7 mouse cellular contexts compared by ENCODE assay signal in the genomic region with DNA sequence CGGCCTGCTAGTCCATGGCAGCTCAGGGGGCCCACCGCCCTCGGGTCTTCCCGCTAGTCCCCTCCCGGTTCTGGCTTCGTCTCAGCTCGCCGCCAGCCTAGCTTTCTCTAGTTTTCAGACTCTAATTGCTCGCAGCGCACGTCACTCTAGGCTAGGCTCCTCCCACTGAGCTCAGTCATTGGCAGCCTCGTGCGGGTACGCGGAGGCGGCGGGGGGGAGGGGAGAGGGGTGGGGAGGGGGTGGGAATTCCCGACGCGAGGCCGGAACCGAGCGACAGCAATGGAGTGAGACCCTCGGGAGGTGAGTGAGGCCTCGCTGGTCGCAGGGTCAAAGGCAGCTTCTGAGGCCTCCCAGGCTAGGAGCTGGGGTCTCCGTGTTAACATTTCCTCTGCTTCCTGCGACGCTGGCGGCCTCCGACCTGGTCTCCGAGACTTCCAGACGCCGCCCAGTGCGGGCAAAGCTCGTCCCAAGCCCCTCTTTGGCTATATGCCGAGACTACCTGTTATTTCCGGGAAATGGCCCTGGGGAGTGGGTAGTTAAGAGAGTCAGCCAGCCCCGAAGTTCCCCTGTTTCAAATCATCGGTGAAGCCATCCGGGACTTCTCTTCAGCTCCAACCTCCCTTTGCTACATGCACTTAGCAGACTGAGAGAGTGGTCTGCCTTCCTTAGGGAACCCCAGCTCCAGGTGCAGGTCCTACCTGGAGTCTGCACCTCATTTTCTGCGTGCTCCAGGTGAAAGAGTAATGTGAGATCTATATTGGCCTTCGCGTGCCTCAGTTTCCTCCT. TPM values are rescaled to one million over a fixed set of nuclear protein-coding genes. Genes with fewer than 3 reads are reported as not detected.
DNase-seq lines count a peak whose midpoint lies in the region; ATAC-seq and TF ChIP-seq lines count a peak whose summit lies in the region.

Slc39a1 (plus strand) TSS at position 213 of the 786 bp plus-strand sequence.

- peak within 1 kb of the TSS; percentile 57 for H3K4me3 ChIP-seq in embryonic facial prominence, embryonic 11.5 days (ENCODE audit: low read depth, low read length)
- H3K4me3 ChIP-seq in limb, embryonic 11.5 days (ENCODE audit: low read depth, low read length), result peak within 1 kb of the TSS; percentile 65
- peak within 1 kb of the TSS; percentile 63 for H3K4me3 ChIP-seq in midbrain, embryonic 14.5 days (replicated peaks; ENCODE audit: low read depth, low read length)
- H3K4me3 ChIP-seq in spleen, adult 2 months (ENCODE audit: extremely low read depth, insufficient read depth, insufficient read length), result peak within 1 kb of the TSS; percentile 95

- H3K9me3 ChIP-seq in embryonic facial prominence, embryonic 11.5 days (replicated peaks; ENCODE audit: control insufficient read depth, low read length), result no peaks in the 10 kb centered on the region
- H3K9me3 ChIP-seq in limb, embryonic 11.5 days (ENCODE audit: control insufficient read depth, low read length), result no peaks in the 10 kb centered on the region
- no peaks in the 10 kb centered on the region for H3K9me3 ChIP-seq in midbrain, embryonic 14.5 days (ENCODE audit: control insufficient read depth, low read length)

- under 1% methylated on average over 44 of the region's 44 CpGs for WGBS in embryonic facial prominence, embryonic 11.5 days
- under 1% methylated on average over 42 of the region's 44 CpGs for WGBS in limb, embryonic 11.5 days
- under 1% methylated on average over 44 of the region's 44 CpGs for WGBS in midbrain, embryonic 14.5 days
- WGBS in spleen, adult 2 months, result under 1% methylated on average over 44 of the region's 44 CpGs

- no peaks in the 10 kb centered on the region for H3K27me3 ChIP-seq in embryonic facial prominence, embryonic 11.5 days (ENCODE audit: control insufficient read depth, insufficient read depth, low read length)
- no peaks in the 10 kb centered on the region for H3K27me3 ChIP-seq in limb, embryonic 11.5 days (ENCODE audit: control insufficient read depth, insufficient read depth, low read length)
- H3K27me3 ChIP-seq in midbrain, embryonic 14.5 days (ENCODE audit: control insufficient read depth, insufficient read depth, low read length), result no peaks in the 10 kb centered on the region
- H3K27me3 ChIP-seq in spleen, adult 2 months (ENCODE audit: control insufficient read depth, insufficient read depth, low read length), result no peaks in the 10 kb centered on the region

- peak; percentile 66 for TF ChIP-seq POLR2A in spleen, adult 2 months (IDR thresholded peaks at IDR 0.05; ENCODE audit: low read depth, low read length)

- H3K27ac ChIP-seq in embryonic facial prominence, embryonic 11.5 days (replicated peaks; ENCODE audit: low read depth, low read length), result peak within 1 kb of the TSS; percentile 53
- H3K27ac ChIP-seq in limb, embryonic 11.5 days (replicated peaks; ENCODE audit: low read depth, low read length), result peak within 1 kb of the TSS; percentile 87
- peak within 1 kb of the TSS; percentile 80 for H3K27ac ChIP-seq in midbrain, embryonic 14.5 days (replicated peaks; ENCODE audit: low read depth, low read length)
- peak within 1 kb of the TSS; percentile 97 for H3K27ac ChIP-seq in spleen, adult 2 months (ENCODE audit: insufficient read depth, low read length)

- DNase-seq in adrenal gland, postnatal 14 days, result peak; percentile 95
- DNase-seq in embryonic facial prominence, embryonic 11.5 days (ENCODE audit: low spot score), result peak; percentile 98
- DNase-seq in heart, adult 11 months, result peak; percentile 100
- DNase-seq in kidney, adult 18-20 months, result peak; percentile 94
- DNase-seq in limb, embryonic 11.5 days (ENCODE audit: low spot score), result peak; percentile 95
- peak; percentile 98 for DNase-seq in midbrain, embryonic 14.5 days
- DNase-seq in spleen, adult 2 months (ENCODE audit: low read depth in 1 of 2, low spot score in 2 of 2), result peak; percentile 76 to 91

- peak within 1 kb of the TSS; percentile 73 for H3K9ac ChIP-seq in embryonic facial prominence, embryonic 11.5 days (replicated peaks; ENCODE audit: low read length)
- H3K9ac ChIP-seq in limb, embryonic 11.5 days (ENCODE audit: low read length), result peak within 1 kb of the TSS; percentile 81
- peak within 1 kb of the TSS; percentile 75 for H3K9ac ChIP-seq in midbrain, embryonic 14.5 days (replicated peaks; ENCODE audit: low read length)

- ATAC-seq in embryonic facial prominence, embryonic 11.5 days (replicated peaks; ENCODE audit: insufficient number of reproducible peaks, low FRiP score, low TSS enrichment, low read depth), result peak; percentile 89
- peak; percentile 91 for ATAC-seq in limb, embryonic 11.5 days (ENCODE audit: insufficient number of reproducible peaks, low FRiP score, low TSS enrichment, low read depth)
- ATAC-seq in midbrain, embryonic 14.5 days (ENCODE audit: low FRiP score, low TSS enrichment), result peak; percentile 94

- TF ChIP-seq CTCF in spleen, adult 2 months (IDR thresholded peaks at IDR 0.05; ENCODE audit: extremely low read depth, insufficient read depth, insufficient read length, insufficient replicate concordance), result no peak

- no peaks in the 10 kb centered on the region for H3K36me3 ChIP-seq in embryonic facial prominence, embryonic 11.5 days (replicated peaks; ENCODE audit: control insufficient read depth, insufficient read depth, low read depth, low read length)
- peaks cover 7% of the 10 kb centered on the region for H3K36me3 ChIP-seq in limb, embryonic 11.5 days (ENCODE audit: control insufficient read depth, insufficient read depth, low read length)
- H3K36me3 ChIP-seq in midbrain, embryonic 14.5 days (ENCODE audit: control insufficient read depth, insufficient read depth, low read length), result peaks cover 10% of the 10 kb centered on the region; the same call in 1 of the 2 replicates
- H3K36me3 ChIP-seq in spleen, adult 2 months (ENCODE audit: control insufficient read depth, insufficient read depth, low read length), result peaks cover 7% of the 10 kb centered on the region

- no peaks in the 10 kb centered on the region for H3K4me1 ChIP-seq in embryonic facial prominence, embryonic 11.5 days (ENCODE audit: control insufficient read depth, insufficient read depth, low read length)
- peaks cover 9% of the 10 kb centered on the region for H3K4me1 ChIP-seq in limb, embryonic 11.5 days (ENCODE audit: control insufficient read depth, insufficient read depth, low read length)
- H3K4me1 ChIP-seq in midbrain, embryonic 14.5 days (ENCODE audit: control insufficient read depth, insufficient read depth, low read length), result peaks cover 15% of the 10 kb centered on the region
- peaks cover 7% of the 10 kb centered on the region for H3K4me1 ChIP-seq in spleen, adult 2 months (ENCODE audit: control insufficient read depth, insufficient read depth, insufficient read length)

- peak within 1 kb of the TSS; percentile 83 for H3K4me2 ChIP-seq in embryonic facial prominence, embryonic 11.5 days (ENCODE audit: low read depth, low read length)
- H3K4me2 ChIP-seq in limb, embryonic 11.5 days (ENCODE audit: low read depth, severe bottlenecking), result peak within 1 kb of the TSS; percentile 83
- H3K4me2 ChIP-seq in midbrain, embryonic 14.5 days (ENCODE audit: low read length), result peak within 1 kb of the TSS; percentile 83

RNA-seq across cellular contexts. Expression of gene Slc39a1, which starts in this region (rescaled TPM):
- total RNA-seq in adrenal gland, postnatal 14 days (2021), result 106 and 108 TPM in 2 replicates
- 48.7 and 49.1 TPM in 2 replicates for polyA plus RNA-seq in embryonic facial prominence, embryonic 11.5 days (2014; fragmentation: Nextera tagmentation; extraction: Ambion mirVana)
- 58.0 and 58.3 TPM in 2 replicates for polyA plus RNA-seq in limb, embryonic 11.5 days (2014; fragmentation: Nextera tagmentation; extraction: Ambion mirVana)
- 44.0 and 46.6 TPM in 2 replicates for polyA plus RNA-seq in midbrain, embryonic 14.5 days (2014; fragmentation: Nextera tagmentation; extraction: Ambion mirVana)
- polyA plus RNA-seq in spleen, adult 2 months (2012; rRNA removed), result 40.5 and 43.3 TPM in 2 replicates

Comparison
In these comparisons a context has a peak if more than half of its experiments do, and no peak if none do; other contexts are left out.
1. Peak in every context shown above with its lines: DNase-seq, ATAC-seq, H3K4me3 ChIP-seq and H3K27ac ChIP-seq.